Mouse (Mus musculus) left cerebral cortex, postnatal 25 days (tissue): ENCODE results near the gene Sppl2b. TPM values are rescaled to one million over a fixed set of nuclear protein-coding genes. Genes with fewer than 3 reads are reported as not detected.
A peak's percentile ranks its signal among the peaks of the same experiment; 100 is the strongest.

Source experiments
- DNase-seq, 2 experiments: peaks; one replicate each; pipeline ENCODE4 v3.0.0; 2022; ENCODE audit warnings: low spot score in 2 of 2, mixed read lengths in 1 of 2
- intact Hi-C: fragments of 180-260 bp; cut with DNase I; formaldehyde crosslinking; loops from one replicate; pipeline ENCODE4 v1.15.1; 2025
- microRNA-seq, 2 experiments: library from miRNA; unstranded; fragments of <30 nt; microRNA quantifications; one replicate each; pipeline ENCODE4 v1.2.0; 2022
- total RNA-seq, 2 experiments: library from RNA; stranded (reverse); gene quantifications; 2 replicates each; pipeline ENCODE4 v1.2.3; 2021

Gene Sppl2b
- total RNA-seq, 2 experiments from 2014 or later, result 58.6 to 66.2 TPM

- intact Hi-C loops, result no loop called here
- no peak for DNase-seq
Measured at GRCm38 (mm10) chr10:80911354-80911753, 56.3 kb downstream of the Sppl2b start.

GRCm38 (mm10) chr10:80911891-80912290 lies 56.8 kb downstream of the Sppl2b start:
- intact Hi-C loops, result no loop called here
- no peak for DNase-seq

- intact Hi-C loops, result no loop called here
- no peak for DNase-seq
Measured at GRCm38 (mm10) chr10:80913364-80914011, 58.4 kb downstream of the Sppl2b start.

GRCm38 (mm10) chr10:80914253-80914656 lies 59.2 kb downstream of the Sppl2b start:
- DNase-seq, result no peak
- intact Hi-C loops, result no loop called here

- DNase-seq, result no peak
- intact Hi-C loops, result no loop called here
Measured at GRCm38 (mm10) chr10:80915260-80915659, 60.2 kb downstream of the Sppl2b start.

GRCm38 (mm10) chr10:80915736-80916135 lies 60.7 kb downstream of the Sppl2b start:
- DNase-seq, result no peak
- intact Hi-C loops, result no loop called here

GRCm38 (mm10) chr10:80917336-80917778 lies 62.3 kb downstream of the Sppl2b start:
- no peak for DNase-seq
- intact Hi-C loops, result no loop called here

GRCm38 (mm10) chr10:80917779-80918434 lies 62.8 kb downstream of the Sppl2b start, which contains the start of gene Lmnb2:
TSS of gene Lmnb2 (minus strand) at chr10:80918245.
- intact Hi-C loops, result no loop called here

More at GRCm38 (mm10) chr10:80917779-80918434, 62.8 kb downstream of the Sppl2b start, which contains the start of gene Lmnb2:
- DNase-seq, result peak; percentile 85 to 91

Small RNA genes lying within 50 kb of the gene (microRNA-seq; reads per million reads assigned to microRNA genes)
- 6.7 to 9.1 reads per million in 2 experiments for gene Mir1982

Other genes starting within 250 kb of the Sppl2b start
- 1 to 10 TPM; 2.8 to 2.9 TPM for gene Gm49322, start 249.3 kb upstream of the Sppl2b start, total RNA-seq
- 100 to 1,000 TPM; 222 to 247 TPM for gene Csnk1g2, start 232.4 kb upstream of the Sppl2b start, total RNA-seq
- 10 to 100 TPM; 91.7 to 92.7 TPM for gene Btbd2, start 198.2 kb upstream of the Sppl2b start, total RNA-seq
- gene Mknk2, start 177.2 kb upstream of the Sppl2b start, total RNA-seq, result 10 to 100 TPM; 35.3 to 44.0 TPM
- 10 to 100 TPM; 13.4 to 15.8 TPM for gene Mob3a, start 153.3 kb upstream of the Sppl2b start, total RNA-seq
- 10 to 100 TPM; 35.9 to 42.5 TPM for gene Izumo4, start 153.1 kb upstream of the Sppl2b start, total RNA-seq
- 100 to 1,000 TPM; 142 to 145 TPM for gene Ap3d1, start 113.0 kb upstream of the Sppl2b start, total RNA-seq
- gene Dot1l, start 100.1 kb upstream of the Sppl2b start, total RNA-seq, result 10 to 100 TPM; 46.5 to 56.0 TPM
- gene Sf3a2, start 57.1 kb upstream of the Sppl2b start, total RNA-seq, result 10 to 100 TPM; 43.9 to 50.3 TPM
- gene Plekhj1, start 56.6 kb upstream of the Sppl2b start, total RNA-seq, result 10 to 100 TPM; 57.5 to 62.4 TPM
- 1 to 10 TPM; 1.6 to 2.7 TPM for gene Amh, start 50.0 kb upstream of the Sppl2b start, total RNA-seq
- 1 to 10 TPM; 4.0 to 4.5 TPM for gene Jsrp1, start 41.8 kb upstream of the Sppl2b start, total RNA-seq
- 100 to 1,000 TPM; 500 to 527 TPM for gene Oaz1, start 28.6 kb upstream of the Sppl2b start, total RNA-seq
- gene Lingo3, start 11.2 kb upstream of the Sppl2b start, total RNA-seq, result 10 to 100 TPM; 35.6 to 48.0 TPM
- 10 to 100 TPM; 35.9 to 47.8 TPM for gene Lsm7, start 66 bp upstream of the Sppl2b start, total RNA-seq
- under 1 TPM in 1 of 2 experiments, not detected in 1; 0.32 TPM for gene Tmprss9, start 16.6 kb downstream of the Sppl2b start, total RNA-seq
- gene Timm13, start 45.7 kb downstream of the Sppl2b start, total RNA-seq, result 100 to 1,000 TPM; 139 TPM
- 10 to 100 TPM; 15.1 to 18.9 TPM for gene Lmnb2, start 63.0 kb downstream of the Sppl2b start, total RNA-seq
- 10 to 100 TPM; 16.4 to 19.0 TPM for gene Gadd45b, start 74.8 kb downstream of the Sppl2b start, total RNA-seq
- gene Gng7, start 159.7 kb downstream of the Sppl2b start, total RNA-seq, result 100 to 1,000 TPM in 1 of 2 experiments, 10 to 100 TPM in 1; 83.8 to 196 TPM
- 100 to 1,000 TPM; 108 to 110 TPM for gene Diras1, start 170.4 kb downstream of the Sppl2b start, total RNA-seq
- gene Slc39a3, start 182.2 kb downstream of the Sppl2b start, total RNA-seq, result 10 to 100 TPM; 67.2 to 69.3 TPM
- 100 to 1,000 TPM; 159 to 169 TPM for gene Sgta, start 204.9 kb downstream of the Sppl2b start, total RNA-seq
- gene Thop1, start 214.8 kb downstream of the Sppl2b start, total RNA-seq, result 10 to 100 TPM; 50.5 to 54.2 TPM
- under 1 TPM; 0.25 to 0.60 TPM for gene Creb3l3, start 243.6 kb downstream of the Sppl2b start, total RNA-seq